Mouse (Mus musculus) stomach, embryonic 16.5 days (tissue): ENCODE results near the gene Fam20b. TPM values are rescaled to one million over a fixed set of nuclear protein-coding genes. Genes with fewer than 3 reads are reported as not detected.

ENCODE experiments used
- ATAC-seq: fragments of 200-750 bp; cut with Nextera tagmentation; 2 replicates; pipeline ENCODE4 v1.8.0; 2017; ENCODE audit warnings: moderate number of reproducible peaks, moderate TSS enrichment; ENCODE audit not compliant: insufficient read depth, low FRiP score
- H3K27ac ChIP-seq: fragments of 300-500 bp; sonication (generic); 2 replicates; pipeline ENCODE4 v1.5.1; 2014; ENCODE audit warnings: low read length
- H3K27me3 ChIP-seq: fragments of 300-500 bp; sonication (generic); 2 replicates; pipeline ENCODE4 v1.6.1; 2014; ENCODE audit warnings: low read length, control low read depth, mixed read lengths; ENCODE audit not compliant: control insufficient read depth, insufficient read depth
- H3K36me3 ChIP-seq: fragments of 300-500 bp; sonication (generic); 2 replicates; pipeline ENCODE4 v1.6.1; 2014; ENCODE audit warnings: low read length; ENCODE audit not compliant: control insufficient read depth, insufficient read depth
- H3K4me1 ChIP-seq: fragments of 300-500 bp; sonication (generic); 2 replicates; pipeline ENCODE4 v1.6.1; 2014; ENCODE audit warnings: low read length, control low read depth, mixed read lengths; ENCODE audit not compliant: control insufficient read depth, insufficient read depth
- H3K4me2 ChIP-seq: fragments of 300-500 bp; sonication (generic); 2 replicates; pipeline ENCODE4 v1.6.1; 2014; ENCODE audit warnings: low read depth, low read length, mixed read lengths
- H3K4me3 ChIP-seq: fragments of 300-500 bp; sonication (generic); replicated peaks from 2 replicates; pipeline ENCODE4 v1.5.1; 2014; ENCODE audit warnings: mild to moderate bottlenecking, low read length
- H3K9ac ChIP-seq: fragments of 300-500 bp; sonication (generic); 2 replicates; pipeline ENCODE4 v1.6.1; 2014; ENCODE audit warnings: low read length
- H3K9me3 ChIP-seq: fragments of 300-500 bp; sonication (generic); replicated peaks from 2 replicates; pipeline ENCODE4 v1.6.1; 2016; ENCODE audit warnings: low read length, control low read depth; ENCODE audit not compliant: control insufficient read depth
- WGBS: fragments of 180-500 bp; shearing (Covaris S2); extraction: QIAGEN DNeasy Blood & Tissue Kit; methylation state at CpG from one replicate; pipeline ENCODE4 v1.1.7; 2014; 5-methylcytosine and 5-hydroxymethylcytosine counted together
- polyA plus RNA-seq: library from polyadenylated mRNA; unstranded; fragments of >200 nt; fragmentation: Nextera tagmentation; extraction: Ambion mirVana; gene quantifications from 2 replicates; pipeline ENCODE4 v1.2.1, GENCODE M21; 2015

The Fam20b gene
- polyA plus RNA-seq, 1 experiment from 2014 or later: 33.2 TPM

- H3K36me3 ChIP-seq: no peaks in the 10 kb centered on the region
- H3K4me3 ChIP-seq: peak overlapping the region; percentile 99
- no peaks in the 10 kb centered on the region for H3K9me3 ChIP-seq
- H3K27me3 ChIP-seq: no peaks in the 10 kb centered on the region
- H3K4me1 ChIP-seq: peaks cover 11% of the 10 kb centered on the region; the same call in 1 of the 2 replicates
- H3K27ac ChIP-seq: peak overlapping the region; percentile 97
- peak overlapping the region; percentile 98 for H3K9ac ChIP-seq
- ATAC-seq: no peak
- WGBS: 10% methylated on average over 13 of the region's 13 CpGs
- peak overlapping the region; percentile 74 for H3K4me2 ChIP-seq
Measured at GRCm38 (mm10) chr1:156717751-156718285, 1.1 kb downstream of the Fam20b start.

- Histone ChIP-seq H3K9ac (no peak overlapping the region), H3K4me2 (no peak overlapping the region), H3K27ac (no peak overlapping the region), H3K36me3 (no peaks in the 10 kb centered on the region), H3K4me3 (no peak overlapping the region), H3K27me3 (no peaks in the 10 kb centered on the region), H3K4me1 (peaks cover 11% of the 10 kb centered on the region; the same call in 1 of the 2 replicates), H3K9me3 (no peaks in the 10 kb centered on the region)
- 79% methylated on average over 6 of the region's 6 CpGs for WGBS
- no peak for ATAC-seq
Measured at GRCm38 (mm10) chr1:156716681-156717080, 2.2 kb downstream of the Fam20b start.

GRCm38 (mm10) chr1:156710472-156711098 lies 8.3 kb downstream of the Fam20b start:
- ATAC-seq: peak; percentile 69; the same call in 1 of the 2 replicates
- Histone ChIP-seq H3K27ac (peak overlapping the region; percentile 77), H3K4me1 (peaks cover 8% of the 10 kb centered on the region; the same call in 1 of the 2 replicates), H3K4me2 (0 out of 2 replicates have a peak overlapping the region, but pooled peaks have one; percentile 2), H3K27me3 (no peaks in the 10 kb centered on the region), H3K9me3 (no peaks in the 10 kb centered on the region), H3K9ac (no peak overlapping the region), H3K4me3 (no peak overlapping the region), H3K36me3 (no peaks in the 10 kb centered on the region)
- 53% methylated on average over 10 of the region's 10 CpGs for WGBS

- H3K27me3 ChIP-seq: no peaks in the 10 kb centered on the region
- no peaks in the 10 kb centered on the region for H3K36me3 ChIP-seq
- H3K9me3 ChIP-seq: no peaks in the 10 kb centered on the region
- WGBS: 73% methylated on average over 3 of the region's 3 CpGs
- peaks cover 8% of the 10 kb centered on the region; the same call in 1 of the 2 replicates for H3K4me1 ChIP-seq
- H3K9ac ChIP-seq: no peak overlapping the region
- H3K27ac ChIP-seq: no peak overlapping the region
- no peak for ATAC-seq
- no peak overlapping the region for H3K4me2 ChIP-seq
- H3K4me3 ChIP-seq: no peak overlapping the region
Measured at GRCm38 (mm10) chr1:156708672-156709071, 10.2 kb downstream of the Fam20b start.

- no peak for ATAC-seq
- H3K9ac ChIP-seq: no peak overlapping the region
- H3K27ac ChIP-seq: no peak overlapping the region
- WGBS: 79% methylated on average over 10 of the region's 10 CpGs
- H3K4me2 ChIP-seq: no peak overlapping the region
- H3K4me3 ChIP-seq: no peak overlapping the region
- H3K4me1 ChIP-seq: peaks cover 4% of the 10 kb centered on the region; the same call in 1 of the 2 replicates
- peaks cover 7% of the 10 kb centered on the region; the same call in 1 of the 2 replicates for H3K36me3 ChIP-seq
- H3K27me3 ChIP-seq: no peaks in the 10 kb centered on the region
- H3K9me3 ChIP-seq: no peaks in the 10 kb centered on the region
Measured at GRCm38 (mm10) chr1:156705696-156706285, 13.1 kb downstream of the Fam20b start.

GRCm38 (mm10) chr1:156703444-156703843 lies 15.4 kb downstream of the Fam20b start:
- no peak overlapping the region for H3K4me3 ChIP-seq
- peaks cover 18% of the 10 kb centered on the region for H3K36me3 ChIP-seq
- H3K9ac ChIP-seq: no peak overlapping the region
- H3K27me3 ChIP-seq: no peaks in the 10 kb centered on the region
- H3K4me1 ChIP-seq: no peaks in the 10 kb centered on the region
- 93% methylated on average over 4 of the region's 4 CpGs for WGBS
- H3K9me3 ChIP-seq: no peaks in the 10 kb centered on the region
- ATAC-seq: no peak
- no peak overlapping the region for H3K27ac ChIP-seq
- no peak overlapping the region for H3K4me2 ChIP-seq

GRCm38 (mm10) chr1:156702151-156702550 lies 16.7 kb downstream of the Fam20b start:
- Histone ChIP-seq H3K36me3 (peaks cover 20% of the 10 kb centered on the region), H3K27me3 (no peaks in the 10 kb centered on the region)

GRCm38 (mm10) chr1:156686025-156686661 lies 32.7 kb downstream of the Fam20b start:
- no peak overlapping the region for H3K4me3 ChIP-seq
- no peak overlapping the region for H3K9ac ChIP-seq
- no peaks in the 10 kb centered on the region for H3K9me3 ChIP-seq
- no peak overlapping the region for H3K27ac ChIP-seq
- WGBS: 78% methylated on average over 7 of the region's 7 CpGs
- H3K4me1 ChIP-seq: no peaks in the 10 kb centered on the region
- H3K36me3 ChIP-seq: peaks cover 9% of the 10 kb centered on the region
- no peak overlapping the region for H3K4me2 ChIP-seq
- no peak for ATAC-seq
- no peaks in the 10 kb centered on the region for H3K27me3 ChIP-seq

More at GRCm38 (mm10) chr1:156702151-156702550, 16.7 kb downstream of the Fam20b start:
- no peak overlapping the region for H3K4me3 ChIP-seq
- H3K9me3 ChIP-seq: no peaks in the 10 kb centered on the region
- ATAC-seq: no peak
- no peak overlapping the region for H3K9ac ChIP-seq
- H3K27ac ChIP-seq: no peak overlapping the region
- 83% methylated on average over 7 of the region's 7 CpGs for WGBS
- no peak overlapping the region for H3K4me2 ChIP-seq
- H3K4me1 ChIP-seq: no peaks in the 10 kb centered on the region

GRCm38 (mm10) chr1:156679599-156679998 lies 39.3 kb downstream of the Fam20b start:
- no peak for ATAC-seq

More at GRCm38 (mm10) chr1:156679599-156679998, 39.3 kb downstream of the Fam20b start:
- H3K4me3 ChIP-seq: no peak overlapping the region
- H3K9me3 ChIP-seq: no peaks in the 10 kb centered on the region
- H3K4me2 ChIP-seq: no peak overlapping the region
- H3K27me3 ChIP-seq: no peaks in the 10 kb centered on the region
- no peak overlapping the region for H3K27ac ChIP-seq
- H3K9ac ChIP-seq: no peak overlapping the region
- 93% methylated on average over 9 of the region's 9 CpGs for WGBS
- peaks cover under 1% of the 10 kb centered on the region; the same call in 1 of the 2 replicates for H3K4me1 ChIP-seq
- H3K36me3 ChIP-seq: peaks cover 7% of the 10 kb centered on the region
